Mouse (Mus musculus): ENCODE data around the gene 2310079G19Rik. TPM values are rescaled to one million over a fixed set of nuclear protein-coding genes. Genes with fewer than 3 reads are reported as not detected.

2310079G19Rik gene
- polyA plus RNA-seq, 1 experiment = not detected

DNA sequence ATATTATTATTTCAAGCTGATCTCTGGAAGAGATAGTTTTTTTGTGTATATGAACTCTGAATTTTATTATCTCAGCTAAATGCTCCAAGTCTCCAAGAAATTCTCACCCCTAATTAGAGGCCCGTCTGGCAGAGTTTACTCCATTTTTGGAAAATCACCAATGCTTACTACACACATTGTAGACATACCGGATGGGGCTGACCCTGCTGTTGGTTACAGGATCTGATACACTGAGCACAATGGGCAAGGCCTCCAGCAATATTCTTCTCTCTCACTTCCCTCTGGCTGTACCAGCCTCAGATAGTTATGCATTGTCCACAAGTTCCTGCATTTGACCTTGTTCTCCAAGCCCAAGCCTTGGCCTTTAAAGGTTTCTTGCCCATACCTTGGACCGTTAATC lies 12.6 kb upstream of the 2310079G19Rik start:
- DNase-seq (ENCODE audit: low read depth in 1 of 2, low spot score in 2 of 2) = no peak
- TF ChIP-seq CTCF (IDR thresholded peaks at IDR 0.05; ENCODE audit: extremely low read depth, insufficient read depth, insufficient read length, insufficient replicate concordance) = no peak
- TF ChIP-seq POLR2A (IDR thresholded peaks at IDR 0.05; ENCODE audit: low read depth, low read length) = no peak
- Histone ChIP-seq H3K4me1 (ENCODE audit: control insufficient read depth, insufficient read depth, insufficient read length) (no peaks in the 10 kb centered on the region), H3K4me3 (ENCODE audit: extremely low read depth, insufficient read depth, insufficient read length) (no peak overlapping the region), H3K27me3 (ENCODE audit: control insufficient read depth, insufficient read depth, low read length) (no peaks in the 10 kb centered on the region), H3K36me3 (ENCODE audit: control insufficient read depth, insufficient read depth, low read length) (no peaks in the 10 kb centered on the region), H3K27ac (ENCODE audit: insufficient read depth, low read length) (no peak overlapping the region)
- 86% methylated on average over 3 of the region's 3 CpGs for WGBS

GRCm38 (mm10) chr16:88635142-88635541 lies 7.7 kb upstream of the 2310079G19Rik start:
- WGBS = 74% methylated on average over 4 of the region's 4 CpGs
- H3K4me1 ChIP-seq (ENCODE audit: control insufficient read depth, insufficient read depth, insufficient read length) = no peaks in the 10 kb centered on the region
- no peaks in the 10 kb centered on the region for H3K36me3 ChIP-seq (ENCODE audit: control insufficient read depth, insufficient read depth, low read length)
- H3K27me3 ChIP-seq (ENCODE audit: control insufficient read depth, insufficient read depth, low read length) = no peaks in the 10 kb centered on the region
- no peak for TF ChIP-seq CTCF (IDR thresholded peaks at IDR 0.05; ENCODE audit: extremely low read depth, insufficient read depth, insufficient read length, insufficient replicate concordance)
- TF ChIP-seq POLR2A (IDR thresholded peaks at IDR 0.05; ENCODE audit: low read depth, low read length) = no peak
- H3K4me3 ChIP-seq (ENCODE audit: extremely low read depth, insufficient read depth, insufficient read length) = no peak overlapping the region
- no peak for DNase-seq (ENCODE audit: low read depth in 1 of 2, low spot score in 2 of 2)
- no peak overlapping the region for H3K27ac ChIP-seq (ENCODE audit: insufficient read depth, low read length)

DNA sequence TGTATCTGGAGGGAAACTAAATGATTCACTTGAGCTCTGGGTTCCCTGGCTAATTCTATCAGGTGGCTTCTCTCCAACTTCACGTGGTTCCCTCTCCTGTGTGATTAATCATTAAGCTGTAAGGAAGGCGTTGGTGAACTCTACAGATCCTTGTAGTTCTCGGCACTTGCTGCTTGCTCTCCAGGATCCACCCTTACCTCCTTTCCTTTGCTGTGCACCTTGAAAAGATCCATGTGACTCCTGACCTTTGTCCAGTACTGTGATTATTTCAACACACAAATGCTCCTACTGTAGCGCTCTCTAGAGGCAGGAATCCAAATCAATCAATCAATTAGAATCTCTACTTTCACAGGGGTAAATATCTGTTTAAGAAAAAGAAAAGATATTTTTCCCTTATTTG lies 4.0 kb upstream of the 2310079G19Rik start:
- Histone ChIP-seq H3K36me3 (ENCODE audit: control insufficient read depth, insufficient read depth, low read length) (no peaks in the 10 kb centered on the region), H3K4me3 (ENCODE audit: extremely low read depth, insufficient read depth, insufficient read length) (no peak overlapping the region), H3K27me3 (ENCODE audit: control insufficient read depth, insufficient read depth, low read length) (no peaks in the 10 kb centered on the region), H3K27ac (ENCODE audit: insufficient read depth, low read length) (no peak overlapping the region), H3K4me1 (ENCODE audit: control insufficient read depth, insufficient read depth, insufficient read length) (no peaks in the 10 kb centered on the region)
- DNase-seq (ENCODE audit: low read depth in 1 of 2, low spot score in 2 of 2) = no peak
- TF ChIP-seq POLR2A (IDR thresholded peaks at IDR 0.05; ENCODE audit: low read depth, low read length) = no peak
- no peak for TF ChIP-seq CTCF (IDR thresholded peaks at IDR 0.05; ENCODE audit: extremely low read depth, insufficient read depth, insufficient read length, insufficient replicate concordance)
- 75% methylated on average over 4 of the region's 4 CpGs for WGBS

DNA sequence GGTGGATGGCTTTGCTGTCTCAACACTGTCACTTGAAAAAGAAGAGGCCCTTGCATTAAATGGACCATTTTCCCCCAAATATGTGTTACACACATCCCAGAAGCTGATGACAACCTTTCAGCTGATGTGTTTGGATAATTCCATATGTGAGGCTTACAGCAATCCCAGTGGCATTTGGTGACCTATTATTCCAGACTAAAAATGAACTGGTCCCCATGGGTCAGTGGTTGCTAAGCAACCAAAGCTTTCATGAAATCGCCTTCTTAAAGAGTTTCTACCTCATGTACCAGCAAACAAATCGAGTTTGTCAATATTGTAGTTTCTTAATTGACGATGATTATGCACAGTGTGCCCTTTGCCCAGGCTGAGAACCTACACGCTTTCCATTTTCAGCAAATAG lies 14.8 kb downstream of the 2310079G19Rik start:
- DNase-seq (ENCODE audit: low read depth in 1 of 2, low spot score in 2 of 2) = no peak
- Histone ChIP-seq H3K27me3 (ENCODE audit: control insufficient read depth, insufficient read depth, low read length) (no peaks in the 10 kb centered on the region), H3K4me1 (ENCODE audit: control insufficient read depth, insufficient read depth, insufficient read length) (no peaks in the 10 kb centered on the region), H3K36me3 (ENCODE audit: control insufficient read depth, insufficient read depth, low read length) (no peaks in the 10 kb centered on the region), H3K4me3 (ENCODE audit: extremely low read depth, insufficient read depth, insufficient read length) (no peak overlapping the region), H3K27ac (ENCODE audit: insufficient read depth, low read length) (no peak overlapping the region)
- TF ChIP-seq POLR2A (IDR thresholded peaks at IDR 0.05; ENCODE audit: low read depth, low read length) (no peak), CTCF (IDR thresholded peaks at IDR 0.05; ENCODE audit: extremely low read depth, insufficient read depth, insufficient read length, insufficient replicate concordance) (no peak)
- 82% methylated on average over 4 of the region's 4 CpGs for WGBS

GRCm38 (mm10) chr16:88611922-88612321 lies 15.5 kb downstream of the 2310079G19Rik start, which contains the start of gene Krtap24-1:
Gene Krtap24-1 (minus strand): TSS chr16:88612279.
- Histone ChIP-seq H3K27ac (ENCODE audit: insufficient read depth, low read length) (no peak within 1 kb of the TSS), H3K27me3 (ENCODE audit: control insufficient read depth, insufficient read depth, low read length) (no peaks in the 10 kb centered on the region), H3K4me1 (ENCODE audit: control insufficient read depth, insufficient read depth, insufficient read length) (no peaks in the 10 kb centered on the region), H3K4me3 (ENCODE audit: extremely low read depth, insufficient read depth, insufficient read length) (no peak within 1 kb of the TSS), H3K36me3 (ENCODE audit: control insufficient read depth, insufficient read depth, low read length) (no peaks in the 10 kb centered on the region)
- no peak for DNase-seq (ENCODE audit: low read depth in 1 of 2, low spot score in 2 of 2)
- TF ChIP-seq CTCF (IDR thresholded peaks at IDR 0.05; ENCODE audit: extremely low read depth, insufficient read depth, insufficient read length, insufficient replicate concordance) = no peak
- no peak for TF ChIP-seq POLR2A (IDR thresholded peaks at IDR 0.05; ENCODE audit: low read depth, low read length)
- WGBS = 92% methylated on average over 8 of the region's 8 CpGs

- TF ChIP-seq CTCF (IDR thresholded peaks at IDR 0.05; ENCODE audit: extremely low read depth, insufficient read depth, insufficient read length, insufficient replicate concordance) = no peak
- no peak for TF ChIP-seq POLR2A (IDR thresholded peaks at IDR 0.05; ENCODE audit: low read depth, low read length)
- DNase-seq (ENCODE audit: low read depth in 1 of 2, low spot score in 2 of 2) = no peak
- no peak overlapping the region for H3K27ac ChIP-seq (ENCODE audit: insufficient read depth, low read length)
- no peaks in the 10 kb centered on the region for H3K36me3 ChIP-seq (ENCODE audit: control insufficient read depth, insufficient read depth, low read length)
- 85% methylated on average over 6 of the region's 6 CpGs for WGBS
- no peaks in the 10 kb centered on the region for H3K27me3 ChIP-seq (ENCODE audit: control insufficient read depth, insufficient read depth, low read length)
- no peaks in the 10 kb centered on the region for H3K4me1 ChIP-seq (ENCODE audit: control insufficient read depth, insufficient read depth, insufficient read length)
- H3K4me3 ChIP-seq (ENCODE audit: extremely low read depth, insufficient read depth, insufficient read length) = no peak overlapping the region
Observed at GRCm38 (mm10) chr16:88604570-88604969, 22.9 kb downstream of the 2310079G19Rik start.

DNA sequence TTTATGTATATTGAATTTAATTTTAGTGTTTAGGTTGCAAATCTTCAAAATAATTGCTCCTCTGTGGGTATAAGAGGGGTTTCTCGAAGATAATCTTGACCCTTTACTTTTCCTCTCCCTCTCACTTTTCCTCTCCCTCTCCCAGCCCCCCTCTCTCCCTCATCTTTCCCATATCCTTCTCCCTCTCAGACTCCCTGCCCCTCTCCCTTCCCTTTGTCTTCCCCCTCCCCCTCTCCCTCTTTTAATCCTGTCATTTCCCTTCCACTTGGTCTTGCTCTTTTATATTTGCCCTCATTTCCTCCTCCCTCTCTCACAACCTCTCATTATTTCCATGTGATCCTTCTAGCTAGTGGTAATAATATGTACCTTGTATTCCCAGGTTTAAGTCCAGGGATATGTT lies 25.0 kb downstream of the 2310079G19Rik start:
- TF ChIP-seq CTCF (IDR thresholded peaks at IDR 0.05; ENCODE audit: extremely low read depth, insufficient read depth, insufficient read length, insufficient replicate concordance) (no peak), POLR2A (IDR thresholded peaks at IDR 0.05; ENCODE audit: low read depth, low read length) (no peak)
- Histone ChIP-seq H3K27me3 (ENCODE audit: control insufficient read depth, insufficient read depth, low read length) (no peaks in the 10 kb centered on the region), H3K4me3 (ENCODE audit: extremely low read depth, insufficient read depth, insufficient read length) (no peak overlapping the region), H3K27ac (ENCODE audit: insufficient read depth, low read length) (no peak overlapping the region), H3K4me1 (ENCODE audit: control insufficient read depth, insufficient read depth, insufficient read length) (no peaks in the 10 kb centered on the region), H3K36me3 (ENCODE audit: control insufficient read depth, insufficient read depth, low read length) (no peaks in the 10 kb centered on the region)
- WGBS = 59% methylated on average over 1 of the region's 1 CpGs
- DNase-seq (ENCODE audit: low read depth in 1 of 2, low spot score in 2 of 2) = no peak
